Mouse (Mus musculus): ENCODE measurements at regions not wholly inside any gene's neighbourhood (a gene's known extent, or its start where the extent isn't known, plus 50 kb on each side); places are given as distances from the start of the nearest gene placed in this dataset.

GRCm38 (mm10) chr17:47146640-47147039 is 136.3 kb upstream of the Ubr2 start:
- TF ChIP-seq GATA1 (IDR thresholded peaks at IDR 0.05; ENCODE audit: low read length) (no peak), TAL1 (IDR thresholded peaks at IDR 0.05; ENCODE audit: low read length) (no peak)
